Mouse (Mus musculus) ovary, postnatal 36 days (tissue): ENCODE measurements around the gene Akt2.

Experiments
- DNase-seq: peaks from one replicate; pipeline ENCODE4 v3.0.0; 2022; ENCODE audit warnings: low spot score, mixed read lengths

Gene Akt2

GRCm38 (mm10) chr7:27587741-27588140 is 3.6 kb upstream of the Akt2 start:
- DNase-seq: no peak

- no peak for DNase-seq
Observed at GRCm38 (mm10) chr7:27590088-27590487, 1.3 kb upstream of the Akt2 start.

GRCm38 (mm10) chr7:27590566-27591213 is 662 bp upstream of the Akt2 start:
- DNase-seq: no peak

GRCm38 (mm10) chr7:27592217-27592929 is 1.0 kb downstream of the Akt2 start:
- DNase-seq: no peak

GRCm38 (mm10) chr7:27592934-27593645 is 1.7 kb downstream of the Akt2 start:
- DNase-seq: no peak

GRCm38 (mm10) chr7:27596586-27597503 is 5.5 kb downstream of the Akt2 start:
- peak; percentile 42 for DNase-seq

GRCm38 (mm10) chr7:27598053-27598452 is 6.7 kb downstream of the Akt2 start:
- DNase-seq: no peak

- no peak for DNase-seq
Observed at GRCm38 (mm10) chr7:27601628-27602027, 10.3 kb downstream of the Akt2 start.

- no peak for DNase-seq
Observed at GRCm38 (mm10) chr7:27602161-27602560, 10.8 kb downstream of the Akt2 start.

- no peak for DNase-seq
Observed at GRCm38 (mm10) chr7:27602835-27603234, 11.5 kb downstream of the Akt2 start.

GRCm38 (mm10) chr7:27604661-27605348 is 13.5 kb downstream of the Akt2 start:
- no peak for DNase-seq

- peak; percentile 48 for DNase-seq
Observed at GRCm38 (mm10) chr7:27605499-27606285, 14.3 kb downstream of the Akt2 start.

GRCm38 (mm10) chr7:27606481-27607254 is 15.3 kb downstream of the Akt2 start:
- no peak for DNase-seq

- peak; percentile 59 for DNase-seq
Observed at GRCm38 (mm10) chr7:27607580-27607979, 16.2 kb downstream of the Akt2 start.

GRCm38 (mm10) chr7:27608130-27608529 is 16.8 kb downstream of the Akt2 start:
- no peak for DNase-seq

- DNase-seq: no peak
Observed at GRCm38 (mm10) chr7:27609285-27609684, 17.9 kb downstream of the Akt2 start.

- no peak for DNase-seq
Observed at GRCm38 (mm10) chr7:27609688-27610087, 18.3 kb downstream of the Akt2 start.

- DNase-seq: no peak
Observed at GRCm38 (mm10) chr7:27610370-27610769, 19.0 kb downstream of the Akt2 start.

GRCm38 (mm10) chr7:27610871-27611270 is 19.5 kb downstream of the Akt2 start:
- no peak for DNase-seq

GRCm38 (mm10) chr7:27612940-27613339 is 21.6 kb downstream of the Akt2 start:
- DNase-seq: no peak
